Mouse (Mus musculus) skeletal muscle tissue, adult 2 months (tissue): ENCODE measurements at regions not wholly inside any gene's neighbourhood (a gene's known extent, or its start where the extent isn't known, plus 50 kb on each side); places are given as distances from the start of the nearest gene placed in this dataset.

ENCODE experiments used
- DNase-seq: peaks from one replicate; pipeline ENCODE4 v3.0.0-alpha.2; 2012; ENCODE audit warnings: low read depth, low spot score

GRCm38 (mm10) chr2:173994301-173995073, 81.6 kb upstream of the Stx16 start:
- DNase-seq, result no peak

- peak; percentile 32 for DNase-seq
These were observed 71.4 kb upstream of the Stx16 start for GRCm38 (mm10) chr2:174004666-174005065.

- DNase-seq, result no peak
These were observed 68.1 kb upstream of the Stx16 start for GRCm38 (mm10) chr2:174007976-174008349.

GRCm38 (mm10) chr2:174008350-174009218, 67.5 kb upstream of the Stx16 start:
- DNase-seq, result peak; percentile 49

GRCm38 (mm10) chr2:174010038-174010437, 66.1 kb upstream of the Stx16 start:
- no peak for DNase-seq

GRCm38 (mm10) chr2:174011399-174011798, 64.7 kb upstream of the Stx16 start:
- DNase-seq, result no peak

- no peak for DNase-seq
These were observed 61.7 kb upstream of the Stx16 start for GRCm38 (mm10) chr2:174014361-174014760.

GRCm38 (mm10) chr2:174015283-174015682, 60.8 kb upstream of the Stx16 start:
- DNase-seq, result no peak

- no peak for DNase-seq
These were observed 60.0 kb upstream of the Stx16 start for GRCm38 (mm10) chr2:174016068-174016467.

GRCm38 (mm10) chr2:174017042-174017441, 59.1 kb upstream of the Stx16 start:
- DNase-seq, result no peak

- no peak for DNase-seq
These were observed 58.5 kb upstream of the Stx16 start for GRCm38 (mm10) chr2:174017596-174017995.

- no peak for DNase-seq
These were observed 58.1 kb upstream of the Stx16 start for GRCm38 (mm10) chr2:174018002-174018401.

GRCm38 (mm10) chr2:174018986-174019385, 57.1 kb upstream of the Stx16 start:
- DNase-seq, result no peak

GRCm38 (mm10) chr2:174019970-174020369, 56.1 kb upstream of the Stx16 start:
- DNase-seq, result no peak

GRCm38 (mm10) chr2:174020447-174020846, 55.7 kb upstream of the Stx16 start:
- no peak for DNase-seq

GRCm38 (mm10) chr2:174021538-174021937, 54.6 kb upstream of the Stx16 start:
- no peak for DNase-seq

GRCm38 (mm10) chr2:174022292-174022691, 53.8 kb upstream of the Stx16 start:
- peak; percentile 51 for DNase-seq

- DNase-seq, result no peak
These were observed 50.8 kb upstream of the Stx16 start for GRCm38 (mm10) chr2:174025181-174025870.
